Mouse (Mus musculus) lung, postnatal 14 days (tissue): ENCODE results near the gene Scap.
"Not testable (repeated sequence)": the region's sequence is repeated elsewhere in the genome, so short reads cannot be mapped to it uniquely, and the experiment has no call there.

Source experiments
- DNase-seq: peaks from one replicate; pipeline ENCODE4 v3.0.0; 2021

The Scap gene

GRCm38 (mm10) chr9:110333896-110334259, 790 bp downstream of the Scap start:
- no peak for DNase-seq

GRCm38 (mm10) chr9:110334849-110335248, 1.8 kb downstream of the Scap start:
- DNase-seq, result no peak

- no peak for DNase-seq
These were observed 7.1 kb downstream of the Scap start for GRCm38 (mm10) chr9:110340037-110340750.

- DNase-seq, result no peak
These were observed 8.9 kb downstream of the Scap start for GRCm38 (mm10) chr9:110342008-110342407.

GRCm38 (mm10) chr9:110343805-110344204, 10.7 kb downstream of the Scap start:
- no peak for DNase-seq

- DNase-seq, result no peak
These were observed 12.1 kb downstream of the Scap start for GRCm38 (mm10) chr9:110345057-110345739.

GRCm38 (mm10) chr9:110348899-110349298, 15.8 kb downstream of the Scap start:
- no peak for DNase-seq

- DNase-seq, result no peak
These were observed 17.1 kb downstream of the Scap start for GRCm38 (mm10) chr9:110350188-110350587.

- DNase-seq, result no peak
These were observed 17.5 kb downstream of the Scap start for GRCm38 (mm10) chr9:110350612-110351011.

- no peak for DNase-seq
These were observed 18.3 kb downstream of the Scap start for GRCm38 (mm10) chr9:110351350-110351749.

GRCm38 (mm10) chr9:110351932-110352632, 19.0 kb downstream of the Scap start:
- DNase-seq, result no peak

- DNase-seq, result no peak
These were observed 25.3 kb downstream of the Scap start for GRCm38 (mm10) chr9:110358341-110358740.

- no peak for DNase-seq
These were observed 28.2 kb downstream of the Scap start for GRCm38 (mm10) chr9:110361299-110361698.

- DNase-seq, result no peak
These were observed 29.2 kb downstream of the Scap start for GRCm38 (mm10) chr9:110362337-110362736.

GRCm38 (mm10) chr9:110366746-110367145, 33.7 kb downstream of the Scap start:
- DNase-seq, result no peak

GRCm38 (mm10) chr9:110369860-110370259, 36.8 kb downstream of the Scap start:
- no peak for DNase-seq

- DNase-seq, result no peak
These were observed 40.8 kb downstream of the Scap start for GRCm38 (mm10) chr9:110373871-110374270.

GRCm38 (mm10) chr9:110375668-110376067, 42.6 kb downstream of the Scap start:
- DNase-seq, result no peak

GRCm38 (mm10) chr9:110377655-110378054, 44.6 kb downstream of the Scap start:
- DNase-seq, result not testable (repeated sequence)

- no peak for DNase-seq
These were observed 46.3 kb downstream of the Scap start for GRCm38 (mm10) chr9:110379361-110379760.

GRCm38 (mm10) chr9:110380662-110381061, 47.6 kb downstream of the Scap start:
- no peak for DNase-seq

- DNase-seq, result no peak
These were observed 48.2 kb downstream of the Scap start for GRCm38 (mm10) chr9:110381292-110381691.

- no peak for DNase-seq
These were observed 51.4 kb downstream of the Scap start for GRCm38 (mm10) chr9:110384369-110384929.

GRCm38 (mm10) chr9:110388011-110388410, 54.9 kb downstream of the Scap start:
- no peak for DNase-seq
